Mouse (Mus musculus) heart, adult 2 months (tissue): ENCODE results near the gene Map2.

Experiments used
- CTCF ChIP-seq: fragments of 200-600 bp; IDR thresholded peaks from 2 replicates; pipeline ENCODE4 v1.8.1; 2022; ENCODE audit warnings: antibody characterized with exemption, mild to moderate bottlenecking, moderate library complexity
- EP300 ChIP-seq: fragments of 200-500 bp; IDR thresholded peaks from 2 replicates; pipeline ENCODE4 v1.6.1; 2011; ENCODE audit warnings: low read depth, low read length, control low read depth; ENCODE audit not compliant: insufficient read depth
- POLR2A ChIP-seq: fragments of 200-500 bp; IDR thresholded peaks from 2 replicates; pipeline ENCODE4 v1.6.1; 2011; ENCODE audit warnings: mild to moderate bottlenecking, low read depth, low read length, control low read depth; ENCODE audit not compliant: insufficient read depth

DNA sequence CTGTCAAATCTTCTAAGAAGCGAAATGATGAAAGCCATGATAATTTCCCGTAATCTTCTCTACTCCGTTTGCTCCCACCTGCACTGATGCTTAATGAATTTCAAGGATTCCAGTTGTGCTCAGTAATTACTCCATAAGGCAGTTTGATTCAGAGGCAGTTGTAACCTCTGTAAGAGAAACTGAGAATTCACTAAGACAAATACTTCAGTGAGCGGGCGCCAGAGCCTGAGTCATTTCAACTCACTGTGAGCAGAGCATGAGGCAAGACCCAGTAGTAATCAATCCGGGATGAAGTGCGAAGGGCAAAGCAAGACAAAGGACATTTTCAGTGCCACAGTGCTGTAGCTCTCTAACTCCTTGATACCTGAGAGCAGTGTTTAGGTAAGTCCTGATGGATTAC lies 194.4 kb downstream of the Map2 start:
- TF ChIP-seq CTCF = no peak
- no peak for TF ChIP-seq EP300
- no peak for TF ChIP-seq POLR2A
